Mouse (Mus musculus): ENCODE data around the gene Ube2o. TPM values are rescaled to one million over a fixed set of nuclear protein-coding genes. Genes with fewer than 3 reads are reported as not detected.
"Not testable (repeated sequence)": the region's sequence is repeated elsewhere in the genome, so short reads cannot be mapped to it uniquely, and the experiment has no call there.

Ube2o gene
- polyA plus RNA-seq, 1 experiment from 2014 or later: 15.5 TPM

DNA sequence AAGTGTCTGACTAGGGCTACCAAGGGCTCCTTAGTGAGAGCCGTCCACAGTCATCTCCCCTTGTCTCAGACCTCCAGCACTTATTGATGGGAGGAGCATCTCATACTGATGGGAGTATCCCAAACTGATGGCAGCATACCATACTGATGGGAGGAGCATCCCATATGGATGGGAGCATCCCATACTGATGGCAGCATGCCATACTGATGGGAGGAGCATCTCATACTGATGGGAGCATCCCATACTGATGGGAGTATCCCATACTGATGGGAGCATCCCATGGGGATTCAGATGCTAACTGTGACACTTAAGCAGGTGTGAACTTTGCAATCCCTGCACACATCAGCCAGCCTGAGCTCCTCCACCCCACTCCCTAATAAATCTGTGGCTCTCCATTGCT, 88.7 kb downstream of the Ube2o start:
- peaks cover 12% of the 10 kb centered on the region for H3K4me1 ChIP-seq (ENCODE audit: control insufficient read depth, insufficient read depth, low read length)
- H3K4me3 ChIP-seq (ENCODE audit: low read depth, low read length); H3K4me2 ChIP-seq (ENCODE audit: low read length); H3K27me3 ChIP-seq (ENCODE audit: control insufficient read depth, insufficient read depth, low read depth, low read length); H3K27ac ChIP-seq (ENCODE audit: low read length); H3K9ac ChIP-seq (ENCODE audit: low read depth, low read length); ATAC-seq; H3K9me3 ChIP-seq (replicated peaks; ENCODE audit: control insufficient read depth, low read length, poor library complexity, severe bottlenecking); H3K36me3 ChIP-seq (ENCODE audit: control insufficient read depth, insufficient read depth, low read length): not testable (repeated sequence)
- 92% methylated on average over 1 of the region's 1 CpGs for WGBS

DNA sequence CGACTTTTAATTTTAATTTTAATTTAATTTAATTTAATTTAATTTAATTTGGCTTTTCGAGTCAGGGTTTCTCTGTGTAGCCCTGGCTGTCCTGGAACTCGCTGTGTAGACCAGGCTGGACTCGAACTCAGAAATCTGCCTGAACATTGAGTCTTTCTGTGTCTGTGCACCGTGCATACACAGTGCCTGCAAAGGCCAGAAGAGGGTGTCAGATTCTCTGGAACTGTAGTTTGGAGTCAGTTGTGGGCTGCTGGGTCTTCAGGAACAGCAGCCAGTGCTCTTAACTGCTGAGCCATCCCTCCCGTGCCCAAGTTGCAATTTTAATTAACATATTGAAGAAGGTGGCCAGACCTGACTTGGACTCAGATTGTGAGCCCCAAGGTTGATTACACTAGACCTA, 89.9 kb downstream of the Ube2o start:
- H3K9me3 ChIP-seq (replicated peaks; ENCODE audit: control insufficient read depth, low read length, poor library complexity, severe bottlenecking): no peaks in the 10 kb centered on the region
- no peaks in the 10 kb centered on the region for H3K27me3 ChIP-seq (ENCODE audit: control insufficient read depth, insufficient read depth, low read depth, low read length)
- peaks cover 12% of the 10 kb centered on the region for H3K4me1 ChIP-seq (ENCODE audit: control insufficient read depth, insufficient read depth, low read length)
- no peak overlapping the region; the same call in 1 of the 2 replicates for H3K4me2 ChIP-seq (ENCODE audit: low read length)
- H3K27ac ChIP-seq (ENCODE audit: low read length): no peak overlapping the region
- no peaks in the 10 kb centered on the region for H3K36me3 ChIP-seq (ENCODE audit: control insufficient read depth, insufficient read depth, low read length)
- WGBS: 70% methylated on average over 6 of the region's 6 CpGs
- no peak for ATAC-seq
- no peak overlapping the region; the same call in 1 of the 2 replicates for H3K4me3 ChIP-seq (ENCODE audit: low read depth, low read length)
- H3K9ac ChIP-seq (ENCODE audit: low read depth, low read length): no peak overlapping the region

DNA sequence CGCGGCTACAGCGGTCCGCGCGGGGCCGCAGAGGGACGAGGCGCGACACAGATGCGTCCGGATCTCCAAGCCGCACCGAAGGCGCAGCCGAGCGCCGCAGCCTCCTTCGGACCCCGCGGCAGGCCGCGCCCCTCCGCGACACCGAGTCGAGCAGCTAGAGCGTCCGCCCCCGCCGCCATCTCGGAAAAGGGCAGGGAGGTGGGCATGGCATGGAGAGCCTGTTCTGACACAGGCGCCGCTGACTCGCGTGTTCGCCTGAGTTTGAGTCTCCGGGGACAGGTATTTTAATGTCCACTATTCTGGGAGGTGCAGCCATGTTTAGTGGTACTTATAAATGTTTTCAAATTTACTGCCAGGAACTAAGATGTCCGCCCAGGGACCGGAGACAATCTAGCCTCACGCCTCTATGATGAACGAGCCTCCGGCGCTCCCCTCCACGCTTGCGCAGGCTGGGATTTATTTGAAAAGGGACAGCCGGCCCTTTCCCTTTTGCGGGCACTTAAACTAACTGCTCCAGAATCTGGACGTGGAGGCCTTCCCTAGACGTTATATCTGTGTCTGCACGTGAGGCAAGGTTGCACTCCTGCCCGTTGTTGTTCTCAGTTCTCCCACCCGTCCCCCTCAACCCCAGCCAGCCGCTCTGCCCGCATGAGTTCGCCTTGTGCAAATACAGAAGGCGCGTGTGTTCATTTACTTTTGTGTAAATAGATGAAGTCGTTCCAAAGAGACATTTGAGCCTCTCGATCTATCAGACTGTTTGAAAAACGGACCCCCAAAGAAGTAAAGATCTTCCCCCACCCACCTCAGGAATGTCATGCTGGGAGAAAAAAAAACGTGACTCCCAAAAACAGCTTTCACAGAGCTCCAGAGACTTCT, 90.8 kb downstream of the Ube2o start:
- Histone ChIP-seq H3K9me3 (replicated peaks; ENCODE audit: control insufficient read depth, low read length, poor library complexity, severe bottlenecking) (no peaks in the 10 kb centered on the region), H3K36me3 (ENCODE audit: control insufficient read depth, insufficient read depth, low read length) (peaks cover 7% of the 10 kb centered on the region), H3K27me3 (ENCODE audit: control insufficient read depth, insufficient read depth, low read depth, low read length) (no peaks in the 10 kb centered on the region), H3K4me2 (ENCODE audit: low read length) (peak overlapping the region; percentile 63), H3K9ac (ENCODE audit: low read depth, low read length) (peak overlapping the region; percentile 94), H3K4me3 (ENCODE audit: low read depth, low read length) (peak overlapping the region; percentile 81), H3K4me1 (ENCODE audit: control insufficient read depth, insufficient read depth, low read length) (peaks cover 12% of the 10 kb centered on the region), H3K27ac (ENCODE audit: low read length) (peak overlapping the region; percentile 88)
- under 1% methylated on average over 62 of the region's 62 CpGs for whole genome bisulfite sequencing
- peak; percentile 94 for ATAC-seq

DNA sequence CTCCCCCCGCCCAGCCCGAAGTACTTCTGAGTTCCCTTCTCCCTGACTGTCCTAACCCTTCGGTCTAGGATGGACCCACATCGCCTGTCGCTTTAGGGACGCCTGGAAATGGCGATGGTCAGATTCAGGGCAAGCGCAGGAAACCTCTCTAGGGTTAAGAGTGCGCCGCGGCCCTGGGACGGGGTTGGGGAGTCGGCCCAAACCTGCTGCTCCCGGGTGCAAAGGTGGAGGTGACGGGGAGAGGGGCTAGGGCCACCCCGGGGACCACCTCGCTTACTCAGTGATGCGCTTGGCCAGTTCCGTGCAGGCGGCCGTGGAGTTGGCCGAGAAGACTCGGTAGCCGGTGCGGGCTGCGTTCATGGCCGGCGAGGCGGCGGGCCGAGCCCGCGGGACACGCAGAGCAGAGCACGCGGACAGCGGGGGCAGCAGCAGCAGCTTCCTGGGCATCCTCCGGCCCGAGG, 91.4 kb downstream of the Ube2o start:
- ATAC-seq: peak; percentile 72
- no peaks in the 10 kb centered on the region for H3K9me3 ChIP-seq (replicated peaks; ENCODE audit: control insufficient read depth, low read length, poor library complexity, severe bottlenecking)
- H3K27ac ChIP-seq (ENCODE audit: low read length): peak overlapping the region; percentile 88
- peaks cover 11% of the 10 kb centered on the region for H3K4me1 ChIP-seq (ENCODE audit: control insufficient read depth, insufficient read depth, low read length)
- under 1% methylated on average over 39 of the region's 39 CpGs for WGBS
- H3K9ac ChIP-seq (ENCODE audit: low read depth, low read length): peak overlapping the region; percentile 94
- H3K4me2 ChIP-seq (ENCODE audit: low read length): peak overlapping the region; percentile 63
- no peaks in the 10 kb centered on the region for H3K27me3 ChIP-seq (ENCODE audit: control insufficient read depth, insufficient read depth, low read depth, low read length)
- H3K4me3 ChIP-seq (ENCODE audit: low read depth, low read length): peak overlapping the region; percentile 81
- peaks cover 12% of the 10 kb centered on the region for H3K36me3 ChIP-seq (ENCODE audit: control insufficient read depth, insufficient read depth, low read length)

DNA sequence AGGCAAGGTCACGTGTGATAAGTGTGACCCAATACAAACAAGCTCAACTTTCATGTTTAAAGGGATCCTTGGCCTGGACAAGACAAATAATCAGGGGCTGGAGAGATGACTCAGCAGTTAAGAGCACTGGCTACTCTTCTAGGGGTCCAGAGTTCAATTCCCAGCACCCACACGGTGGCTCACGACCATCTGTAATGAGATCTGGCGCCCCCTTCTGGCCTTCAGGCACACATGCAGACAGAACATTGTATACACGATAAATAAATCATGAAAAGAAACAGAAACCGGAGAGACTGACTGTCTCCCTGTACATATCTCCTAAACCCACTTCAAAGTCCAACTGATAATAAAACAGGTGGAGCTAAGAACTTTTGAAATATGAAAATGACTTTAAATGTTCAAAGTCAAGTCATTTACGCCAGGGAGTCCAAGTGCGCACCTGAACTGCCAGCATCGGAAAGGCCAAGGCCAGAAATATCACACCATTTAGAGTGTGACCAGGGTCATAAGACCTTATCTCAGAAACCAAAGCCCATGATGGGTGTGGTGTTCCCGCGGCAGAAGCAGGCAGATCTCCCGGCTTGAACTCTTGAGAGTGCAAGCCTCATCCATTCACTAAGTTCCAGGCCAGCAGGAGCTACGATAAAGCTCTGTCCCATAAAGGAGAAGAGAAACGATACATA, 92.4 kb downstream of the Ube2o start:
- Histone ChIP-seq H3K4me2 (ENCODE audit: low read length) (peak overlapping the region; percentile 63), H3K27me3 (ENCODE audit: control insufficient read depth, insufficient read depth, low read depth, low read length) (no peaks in the 10 kb centered on the region), H3K27ac (ENCODE audit: low read length) (no peak overlapping the region), H3K9ac (ENCODE audit: low read depth, low read length) (peak overlapping the region; percentile 94; the same call in 1 of the 2 replicates), H3K4me3 (ENCODE audit: low read depth, low read length) (peak overlapping the region; percentile 81), H3K36me3 (ENCODE audit: control insufficient read depth, insufficient read depth, low read length) (peaks cover 17% of the 10 kb centered on the region), H3K9me3 (replicated peaks; ENCODE audit: control insufficient read depth, low read length, poor library complexity, severe bottlenecking) (no peaks in the 10 kb centered on the region), H3K4me1 (ENCODE audit: control insufficient read depth, insufficient read depth, low read length) (peaks cover 10% of the 10 kb centered on the region)
- whole genome bisulfite sequencing: 74% methylated on average over 14 of the region's 14 CpGs
- ATAC-seq: no peak

DNA sequence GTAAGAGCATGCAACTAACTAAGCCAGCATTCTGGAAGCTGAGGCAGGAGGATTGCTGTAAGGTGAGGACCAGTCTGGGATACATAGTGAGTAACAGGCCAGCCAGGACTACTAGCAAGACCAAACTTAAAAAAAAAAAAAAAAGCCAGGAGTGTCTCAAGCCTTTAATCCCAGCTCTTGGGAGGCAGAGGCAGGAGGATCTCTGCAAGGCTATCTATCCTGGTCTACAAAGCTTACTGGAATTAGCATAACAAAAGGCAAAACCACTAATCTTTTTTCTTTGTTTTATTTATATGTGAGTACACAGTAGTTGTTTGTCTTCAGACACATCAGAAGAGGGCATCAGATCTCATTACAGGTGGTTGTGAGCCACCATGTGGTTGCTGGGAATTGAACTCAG, 93.0 kb downstream of the Ube2o start:
- H3K27ac ChIP-seq (ENCODE audit: low read length): no peak overlapping the region
- no peak overlapping the region for H3K4me2 ChIP-seq (ENCODE audit: low read length)
- ATAC-seq: no peak
- peaks cover 17% of the 10 kb centered on the region for H3K36me3 ChIP-seq (ENCODE audit: control insufficient read depth, insufficient read depth, low read length)
- no peak overlapping the region for H3K4me3 ChIP-seq (ENCODE audit: low read depth, low read length)
- peaks cover 10% of the 10 kb centered on the region for H3K4me1 ChIP-seq (ENCODE audit: control insufficient read depth, insufficient read depth, low read length)
- no peaks in the 10 kb centered on the region for H3K27me3 ChIP-seq (ENCODE audit: control insufficient read depth, insufficient read depth, low read depth, low read length)
- no peak overlapping the region for H3K9ac ChIP-seq (ENCODE audit: low read depth, low read length)
- no peaks in the 10 kb centered on the region for H3K9me3 ChIP-seq (replicated peaks; ENCODE audit: control insufficient read depth, low read length, poor library complexity, severe bottlenecking)

Other genes starting within 250 kb of the Ube2o start
- gene Foxj1, start 246.0 kb downstream of the Ube2o start, polyA plus RNA-seq (2015; fragmentation: Nextera tagmentation; extraction: Ambion mirVana): 12.1 and 13.6 TPM in 2 replicates
- gene Rnf157, start 168.4 kb downstream of the Ube2o start, polyA plus RNA-seq (2015; fragmentation: Nextera tagmentation; extraction: Ambion mirVana): 32.3 and 41.8 TPM in 2 replicates
- gene Ubald2, start 147.4 kb downstream of the Ube2o start, polyA plus RNA-seq (2015; fragmentation: Nextera tagmentation; extraction: Ambion mirVana): 36.2 and 36.3 TPM in 2 replicates
- 0.08 TPM in 1 of 2 replicates, not detected in the other for gene Qrich2, start 115.2 kb downstream of the Ube2o start, polyA plus RNA-seq (2015; fragmentation: Nextera tagmentation; extraction: Ambion mirVana)
- 177 and 198 TPM in 2 replicates for gene Prpsap1, start 87.2 kb downstream of the Ube2o start, polyA plus RNA-seq (2015; fragmentation: Nextera tagmentation; extraction: Ambion mirVana)
- gene Sphk1, start 50.5 kb downstream of the Ube2o start, polyA plus RNA-seq (2015; fragmentation: Nextera tagmentation; extraction: Ambion mirVana): 4.4 and 5.5 TPM in 2 replicates
- gene Aanat, start 5.0 kb upstream of the Ube2o start, polyA plus RNA-seq (2015; fragmentation: Nextera tagmentation; extraction: Ambion mirVana): 0.20 and 0.36 TPM in 2 replicates
- 0.93 and 1.2 TPM in 2 replicates for gene Rhbdf2, start 45.6 kb upstream of the Ube2o start, polyA plus RNA-seq (2015; fragmentation: Nextera tagmentation; extraction: Ambion mirVana)
- 3.7 and 4.4 TPM in 2 replicates for gene Prcd, start 72.1 kb upstream of the Ube2o start, polyA plus RNA-seq (2015; fragmentation: Nextera tagmentation; extraction: Ambion mirVana)
- gene Cygb, start 72.9 kb upstream of the Ube2o start, polyA plus RNA-seq (2015; fragmentation: Nextera tagmentation; extraction: Ambion mirVana): 26.4 and 29.3 TPM in 2 replicates
- gene St6galnac1, start 194.1 kb upstream of the Ube2o start, polyA plus RNA-seq (2015; fragmentation: Nextera tagmentation; extraction: Ambion mirVana): 0.09 TPM in 1 of 2 replicates, not detected in the other
- 21.8 and 22.6 TPM in 2 replicates for gene Mxra7, start 246.6 kb upstream of the Ube2o start, polyA plus RNA-seq (2015; fragmentation: Nextera tagmentation; extraction: Ambion mirVana)

All from midbrain, embryonic 16.5 days (tissue).